Mouse (Mus musculus) layer of hippocampus, adult 8-10 months (tissue): ENCODE measurements at regions not wholly inside any gene's neighbourhood (a gene's known extent, or its start where the extent isn't known, plus 50 kb on each side); places are given as distances from the start of the nearest gene placed in this dataset.

Experiments used
- DNase-seq, 2 experiments: peaks; one replicate each; pipeline ENCODE4 v3.0.0; 2022; ENCODE audit warnings: low spot score in 2 of 2

- no peak for DNase-seq
These were observed 1020.5 kb downstream of the 9330182O14Rik start for GRCm38 (mm10) chr15:41154551-41155151.

GRCm38 (mm10) chr15:41155169-41155638 lies 1021.0 kb downstream of the 9330182O14Rik start:
- no peak for DNase-seq

- DNase-seq = no peak
These were observed 1023.6 kb downstream of the 9330182O14Rik start for GRCm38 (mm10) chr15:41157802-41158201.

- DNase-seq = peak; percentile 29 to 36
These were observed 1028.1 kb downstream of the 9330182O14Rik start for GRCm38 (mm10) chr15:41162268-41162667.

GRCm38 (mm10) chr15:41162793-41163192 lies 1028.6 kb downstream of the 9330182O14Rik start:
- DNase-seq = peak; percentile 29 to 57

GRCm38 (mm10) chr15:41163643-41164358 lies 1029.6 kb downstream of the 9330182O14Rik start:
- no peak for DNase-seq

- DNase-seq = no peak
These were observed 1031.4 kb downstream of the 9330182O14Rik start for GRCm38 (mm10) chr15:41165534-41165933.

- no peak for DNase-seq
These were observed 1056.6 kb downstream of the 9330182O14Rik start for GRCm38 (mm10) chr15:41190792-41191191.

GRCm38 (mm10) chr15:41193240-41193639 lies 1059.1 kb downstream of the 9330182O14Rik start:
- DNase-seq = peak; percentile 19 to 79

- no peak for DNase-seq
These were observed 1089.6 kb downstream of the 9330182O14Rik start for GRCm38 (mm10) chr15:41223801-41224200.

GRCm38 (mm10) chr15:41232406-41233060 lies 1098.4 kb downstream of the 9330182O14Rik start:
- DNase-seq = peak; percentile 20 to 22
